Mouse (Mus musculus) frontal cortex, adult (tissue): ENCODE data around the gene Klhdc8a.
"Not testable (repeated sequence)": the region's sequence is repeated elsewhere in the genome, so short reads cannot be mapped to it uniquely, and the experiment has no call there.

Experiments used
- ATAC-seq: cut with Nextera tagmentation; 2 replicates; pipeline ENCODE4 v1.9.2; 2017; ENCODE audit warnings: mild to moderate bottlenecking, moderate library complexity, mixed read lengths; ENCODE audit not compliant: low TSS enrichment

Gene Klhdc8a

DNA sequence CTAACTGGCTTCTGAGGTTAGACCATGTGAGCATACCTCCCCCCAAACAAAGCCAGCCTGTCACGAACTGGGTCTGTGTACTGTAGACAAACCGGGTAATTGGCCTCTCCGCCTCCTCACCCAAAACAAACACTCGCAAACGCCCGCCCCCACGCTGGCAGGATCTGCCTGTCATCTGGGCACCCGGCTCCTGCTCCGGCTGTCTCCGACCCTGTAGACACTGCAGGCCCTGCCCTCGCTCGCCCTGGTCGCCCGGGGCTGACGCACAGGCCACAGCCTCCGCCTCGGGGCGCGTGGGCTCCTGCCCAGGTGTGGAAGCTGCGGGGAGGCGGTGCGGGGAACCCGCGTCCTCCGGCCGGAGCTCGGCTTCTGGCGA is at the start of gene Klhdc8a:
Klhdc8a (plus strand) TSS at position 202 of the 376 bp plus-strand sequence.
- peak; percentile 58 for ATAC-seq

DNA sequence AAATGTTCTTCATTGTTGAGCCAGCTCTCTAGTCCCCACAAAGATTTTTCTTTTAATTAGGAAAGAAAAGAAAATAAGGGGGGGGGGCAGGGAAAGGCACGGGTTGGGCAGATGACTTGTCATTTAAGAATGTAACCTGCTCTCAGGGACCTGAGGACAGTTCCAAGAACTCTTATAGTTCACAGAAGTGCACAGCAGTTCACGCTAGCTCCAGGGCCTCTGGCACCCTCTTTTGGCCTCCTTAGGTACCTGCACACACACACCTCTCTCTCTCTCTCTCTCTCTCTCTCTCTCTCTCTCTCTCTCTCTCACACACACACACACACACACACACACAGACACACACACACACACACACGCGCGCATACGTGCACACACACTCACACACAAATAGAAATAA is 44.0 kb upstream of the Klhdc8a start:
- ATAC-seq, result no peak

GRCm38 (mm10) chr1:132260331-132260730 is 38.1 kb upstream of the Klhdc8a start:
- ATAC-seq, result no peak

GRCm38 (mm10) chr1:132261058-132261457 is 37.4 kb upstream of the Klhdc8a start:
- no peak for ATAC-seq

- ATAC-seq, result no peak
These were observed 34.8 kb upstream of the Klhdc8a start for GRCm38 (mm10) chr1:132263618-132264017.

- ATAC-seq, result no peak
These were observed 33.8 kb upstream of the Klhdc8a start for GRCm38 (mm10) chr1:132264577-132264976.

GRCm38 (mm10) chr1:132265211-132265859 is 33.1 kb upstream of the Klhdc8a start:
- ATAC-seq, result no peak

DNA sequence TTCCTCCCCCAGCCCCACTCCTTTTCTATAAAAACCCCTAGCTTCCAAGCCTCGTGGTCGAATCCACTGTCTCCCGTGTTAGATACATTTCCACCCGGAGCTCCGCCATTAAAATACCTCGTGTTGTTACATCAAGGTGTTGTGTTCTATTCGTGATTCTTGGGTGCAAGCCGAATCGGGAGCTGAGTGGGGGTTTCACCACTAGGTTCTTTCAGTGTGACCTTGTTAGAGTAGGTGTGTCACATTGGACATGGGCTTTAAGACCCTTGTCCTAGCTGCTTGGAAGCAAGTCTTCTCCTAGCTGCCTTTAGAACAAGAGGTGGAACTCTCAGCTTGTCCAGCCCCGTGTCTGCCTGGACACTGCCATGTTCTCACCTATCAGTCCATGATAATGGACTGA is 32.5 kb upstream of the Klhdc8a start:
- ATAC-seq, result no peak

DNA sequence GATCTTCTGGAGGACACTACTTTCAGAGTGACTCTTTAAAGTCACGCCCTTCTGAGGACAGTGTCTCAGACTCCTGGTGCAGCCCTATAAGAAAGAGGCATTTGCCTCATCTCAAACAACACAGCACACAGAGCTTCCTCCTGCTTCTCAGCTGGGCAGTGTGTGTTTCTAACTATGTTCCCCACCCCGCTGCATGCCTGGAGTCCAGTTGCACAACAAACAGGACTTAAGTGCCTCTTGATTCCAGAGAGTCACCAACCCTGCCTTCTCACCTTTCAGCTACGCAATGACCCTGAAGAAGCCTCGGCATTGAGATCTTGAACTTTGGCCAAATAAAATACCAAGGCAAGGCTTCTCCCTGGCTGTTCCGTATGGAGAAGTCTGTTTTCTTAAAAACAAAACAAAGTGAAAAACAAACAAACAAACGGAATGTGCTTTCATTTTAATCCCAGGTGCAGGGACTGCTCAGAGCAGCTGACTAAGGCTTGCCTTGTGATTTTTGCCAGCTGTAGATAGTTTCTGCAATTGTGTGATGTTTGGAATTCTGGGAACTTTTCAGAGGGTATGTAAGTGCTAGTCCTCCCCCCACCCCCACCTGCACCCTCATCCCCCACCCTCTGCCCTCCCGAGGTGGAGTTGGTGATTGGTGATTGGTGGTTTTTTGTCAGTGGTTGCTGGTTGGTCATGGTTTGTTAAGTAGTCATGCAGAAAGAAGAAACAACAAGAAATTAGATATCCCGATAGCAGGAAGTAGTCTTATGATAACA is 31.5 kb upstream of the Klhdc8a start:
- no peak for ATAC-seq

GRCm38 (mm10) chr1:132267959-132268358 is 30.5 kb upstream of the Klhdc8a start:
- ATAC-seq, result peak; percentile 72

DNA sequence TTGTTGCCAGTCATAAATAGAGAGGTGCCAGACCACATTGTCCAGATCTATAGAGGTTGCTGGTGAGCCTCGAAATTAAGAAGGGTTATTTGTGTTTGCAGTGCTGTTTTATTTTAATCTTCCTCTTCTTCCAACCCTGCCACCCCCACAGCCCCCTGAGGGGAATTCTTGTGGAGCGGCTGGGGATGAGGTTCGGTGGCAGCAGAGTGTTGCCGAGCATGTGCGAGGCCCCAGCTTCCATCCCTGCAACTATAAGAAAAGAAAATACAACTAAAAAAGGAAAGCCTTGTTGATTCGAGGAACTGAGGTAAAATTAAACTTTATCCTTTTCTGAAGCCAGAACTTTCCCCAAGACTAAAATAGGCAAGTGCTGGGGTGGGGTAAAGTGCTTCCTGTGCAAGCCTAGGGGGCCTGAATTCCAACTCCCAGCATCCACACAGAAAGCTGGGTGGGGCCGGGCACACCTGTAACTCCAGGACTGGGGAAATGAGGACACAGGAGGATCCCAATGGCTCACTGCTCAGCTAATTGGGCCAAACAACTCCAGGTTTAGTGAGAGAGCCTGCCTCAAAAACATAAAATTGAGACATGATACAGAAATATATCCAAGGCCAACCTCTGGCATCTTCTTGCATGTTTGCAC is 29.9 kb upstream of the Klhdc8a start:
- peak; percentile 53 for ATAC-seq

DNA sequence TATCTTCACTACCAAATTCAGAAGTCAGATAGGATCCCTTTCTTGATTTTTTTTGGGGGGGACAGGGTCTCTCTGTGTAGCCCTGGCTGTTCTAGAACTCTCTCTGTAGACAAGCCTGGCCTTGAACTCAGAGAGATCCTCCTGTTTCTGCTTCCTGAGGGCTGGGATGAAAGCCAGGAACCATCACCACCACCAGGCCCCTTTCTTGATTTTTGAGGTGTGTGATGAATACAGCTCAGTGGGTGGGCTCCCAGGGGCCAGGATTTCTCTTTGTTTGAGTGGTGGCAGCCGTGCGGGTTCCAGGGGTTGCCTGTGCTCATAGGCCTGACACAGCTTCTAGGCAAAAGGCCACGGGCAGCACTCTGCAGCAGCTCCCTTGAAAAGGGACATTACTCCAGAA is 27.2 kb upstream of the Klhdc8a start:
- ATAC-seq, result no peak

DNA sequence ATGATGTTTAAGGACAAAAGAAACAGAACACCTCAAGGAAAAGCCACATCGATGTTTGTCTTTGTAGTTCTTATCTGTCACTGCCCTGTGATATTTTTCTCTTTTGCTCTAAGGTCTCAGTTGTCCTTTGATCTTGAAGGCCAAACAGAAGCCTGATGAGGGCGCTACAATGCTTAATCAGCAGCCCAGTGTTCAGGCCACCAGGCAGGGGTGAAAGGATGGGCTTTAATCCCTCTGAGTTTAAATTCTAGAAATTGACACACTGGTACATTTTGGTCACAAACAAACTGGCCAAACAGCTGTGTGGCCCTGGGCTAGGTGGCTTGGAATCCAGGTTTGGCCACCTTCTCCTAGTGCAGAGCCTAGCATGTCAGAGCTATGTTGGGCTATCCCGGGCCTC is 21.7 kb upstream of the Klhdc8a start:
- no peak for ATAC-seq

DNA sequence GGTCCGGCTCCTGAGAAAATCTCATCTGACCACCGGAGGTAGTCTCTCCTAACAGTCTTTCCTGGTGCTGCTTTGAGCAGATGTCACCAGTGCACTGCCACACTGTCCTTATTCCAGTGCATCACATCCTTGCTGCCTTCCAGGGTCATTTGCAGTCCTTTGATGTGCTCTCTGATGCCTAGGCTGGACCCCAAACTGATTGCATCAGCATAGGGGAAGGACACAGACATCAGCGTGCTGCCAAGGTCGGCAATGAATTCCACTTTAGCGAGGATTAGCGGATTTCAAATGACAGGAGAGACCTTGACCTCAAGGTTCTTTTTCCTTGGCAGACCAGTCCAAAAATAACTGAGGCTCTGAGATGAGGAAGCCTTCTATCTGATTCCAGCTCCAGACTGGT is 21.3 kb upstream of the Klhdc8a start:
- no peak for ATAC-seq

- ATAC-seq, result not testable (repeated sequence)
These were observed 17.8 kb upstream of the Klhdc8a start for GRCm38 (mm10) chr1:132280636-132281035.

DNA sequence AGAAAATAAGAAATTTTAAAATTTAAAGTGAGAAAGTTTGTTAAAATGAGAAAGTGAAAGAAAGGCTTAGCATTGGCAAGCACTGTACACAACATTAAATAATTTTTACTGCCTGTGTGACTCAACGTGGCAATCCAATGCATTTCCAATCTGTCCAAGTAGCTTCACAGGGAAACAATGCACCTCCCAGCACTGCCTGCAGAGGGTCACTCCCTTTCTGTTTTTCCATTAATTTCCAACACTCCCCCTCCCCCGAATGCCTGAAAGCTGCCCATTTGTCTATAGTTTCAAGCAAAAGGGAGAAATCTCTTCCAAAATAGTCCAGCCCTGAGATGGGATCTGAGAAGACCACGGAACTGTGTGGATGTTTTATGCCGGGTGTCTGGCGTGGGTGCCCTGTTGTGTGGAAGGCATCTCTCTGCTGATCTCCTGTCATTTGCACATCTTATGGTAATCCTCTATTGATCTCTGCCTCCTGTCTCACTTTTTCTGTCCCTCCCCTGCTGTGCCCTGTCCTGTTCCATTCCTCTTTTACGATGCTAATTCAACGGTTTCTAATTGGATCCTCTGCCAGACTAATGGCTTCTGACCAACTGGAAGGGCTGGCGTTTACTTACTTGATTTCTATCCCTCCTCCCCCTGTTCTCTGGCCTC is 16.8 kb upstream of the Klhdc8a start:
- no peak for ATAC-seq

GRCm38 (mm10) chr1:132282177-132282536 is 16.3 kb upstream of the Klhdc8a start:
- no peak for ATAC-seq

GRCm38 (mm10) chr1:132283018-132283417 is 15.4 kb upstream of the Klhdc8a start:
- no peak for ATAC-seq

DNA sequence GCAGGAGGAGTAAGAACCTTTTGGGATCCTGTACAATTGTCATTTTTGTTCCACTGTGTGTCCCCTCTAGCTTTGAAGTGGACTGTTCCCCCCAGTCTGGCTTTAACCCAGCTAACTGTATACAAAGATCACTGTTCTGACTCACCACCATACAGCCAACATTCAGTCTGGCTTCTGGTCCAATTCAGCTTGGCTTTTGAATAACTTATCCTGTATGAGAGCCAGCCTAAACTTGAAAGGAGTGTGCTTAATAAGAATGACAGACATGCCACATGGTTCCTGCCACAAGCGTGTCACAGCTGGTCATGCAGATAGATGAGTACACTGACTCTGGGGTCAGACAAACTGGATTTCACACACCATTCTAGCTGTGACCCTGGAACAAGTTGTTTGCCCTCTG is 11.7 kb upstream of the Klhdc8a start:
- ATAC-seq, result no peak

- ATAC-seq, result no peak
These were observed 11.0 kb upstream of the Klhdc8a start for GRCm38 (mm10) chr1:132287445-132287844.

DNA sequence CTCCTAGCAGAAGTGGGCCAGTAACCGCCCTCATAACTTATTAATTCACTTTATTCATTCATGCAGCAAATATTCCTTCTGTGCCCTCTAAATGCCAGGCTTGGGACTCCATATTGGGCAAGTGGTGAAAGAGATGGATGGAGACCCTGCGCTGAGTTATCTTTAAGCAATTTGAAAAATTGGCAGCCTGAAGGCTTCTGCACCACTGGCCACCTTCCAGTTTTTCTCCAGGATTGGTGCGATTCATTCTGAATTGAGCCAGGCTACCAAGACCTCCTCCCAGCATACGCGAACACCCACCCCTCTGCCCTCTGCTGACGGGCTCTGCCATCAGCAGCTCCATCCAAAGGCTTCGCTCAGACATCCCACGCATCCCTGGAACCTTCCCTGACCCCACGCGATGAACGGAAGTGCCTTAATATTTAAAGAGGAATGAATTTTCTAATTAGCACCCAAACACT is 10.4 kb upstream of the Klhdc8a start:
- no peak for ATAC-seq

DNA sequence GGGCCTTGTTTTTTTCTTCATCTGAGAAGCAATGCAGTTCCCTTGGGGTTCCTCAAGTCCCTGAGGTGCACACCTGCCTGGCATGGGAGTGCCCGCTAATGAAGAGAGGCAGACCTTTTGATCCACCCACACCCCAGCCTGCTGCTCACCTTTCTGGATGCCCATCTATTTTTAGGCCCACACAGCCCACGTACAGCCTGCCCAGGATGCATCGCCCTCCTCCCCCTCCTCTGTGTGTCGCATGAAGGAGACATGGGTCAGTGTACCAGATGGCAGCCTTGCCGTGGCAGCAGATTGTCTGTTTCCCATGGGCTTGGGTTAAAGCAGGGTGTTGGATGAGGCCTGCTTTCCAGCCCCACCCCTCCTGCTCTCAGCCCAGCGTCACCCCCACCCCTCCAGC is 8.5 kb upstream of the Klhdc8a start:
- no peak for ATAC-seq
